Mouse (Mus musculus): ENCODE measurements around the gene Hoxd10.

The Hoxd10 gene

DNA sequence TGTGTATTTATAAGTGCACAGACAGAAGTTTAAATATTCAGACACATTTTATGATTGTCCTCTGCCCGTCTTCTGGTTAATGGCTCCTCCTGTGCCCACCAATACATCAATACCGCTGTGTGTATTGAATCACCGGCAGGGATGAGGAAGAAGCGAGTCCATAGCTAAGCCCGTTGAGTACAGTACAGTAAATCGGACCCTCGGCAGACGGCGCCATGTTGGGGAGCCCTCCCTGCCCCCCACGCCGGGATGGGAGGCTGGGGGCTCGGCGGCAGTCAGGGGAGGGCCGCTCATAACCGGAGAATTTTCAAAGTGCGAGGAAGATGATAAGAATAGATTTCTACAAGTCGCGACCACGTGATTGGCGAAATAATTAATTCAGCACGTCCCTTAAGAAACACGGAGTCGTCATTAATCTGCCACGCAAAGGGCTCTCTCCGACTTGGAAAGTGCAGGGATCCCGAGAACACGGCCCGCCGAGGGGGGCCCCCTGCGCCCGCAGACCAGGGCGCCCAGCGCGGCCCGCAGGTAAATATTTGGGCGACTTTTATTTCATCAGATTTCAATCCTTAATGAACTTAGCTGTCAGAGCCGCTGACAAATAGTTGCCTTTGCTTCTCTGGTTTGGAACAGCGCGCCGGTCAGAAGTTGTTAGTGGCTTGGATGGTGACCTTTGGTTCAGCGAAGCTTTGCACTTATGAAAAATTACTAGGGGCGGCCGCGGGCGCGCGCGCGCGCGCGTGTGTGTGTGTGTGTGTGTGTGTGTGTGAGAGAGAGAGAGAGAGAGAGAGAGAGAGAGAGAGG is 41.0 kb downstream of the Hoxd10 start:
- no peak for DNase-seq

DNA sequence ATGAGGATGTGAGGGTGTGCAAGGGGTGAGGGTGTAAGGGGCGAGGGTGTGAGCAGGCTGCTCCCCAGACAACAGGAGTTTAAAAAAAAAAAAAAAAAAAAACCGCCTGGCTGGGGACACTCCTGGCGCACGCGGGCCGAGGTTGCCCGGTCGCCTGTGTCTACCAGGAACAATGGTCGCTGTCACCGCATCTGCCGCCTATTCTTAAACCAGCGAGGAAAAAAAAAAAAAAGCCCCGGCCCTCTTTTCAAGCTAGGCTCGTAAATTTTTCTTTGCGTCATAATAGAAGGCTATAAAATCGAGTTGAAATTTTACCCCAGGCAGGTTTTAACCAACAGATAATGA is 41.6 kb downstream of the Hoxd10 start:
- DNase-seq: no peak

GRCm38 (mm10) chr2:74733765-74734164 is 42.0 kb downstream of the Hoxd10 start:
- DNase-seq: no peak

DNA sequence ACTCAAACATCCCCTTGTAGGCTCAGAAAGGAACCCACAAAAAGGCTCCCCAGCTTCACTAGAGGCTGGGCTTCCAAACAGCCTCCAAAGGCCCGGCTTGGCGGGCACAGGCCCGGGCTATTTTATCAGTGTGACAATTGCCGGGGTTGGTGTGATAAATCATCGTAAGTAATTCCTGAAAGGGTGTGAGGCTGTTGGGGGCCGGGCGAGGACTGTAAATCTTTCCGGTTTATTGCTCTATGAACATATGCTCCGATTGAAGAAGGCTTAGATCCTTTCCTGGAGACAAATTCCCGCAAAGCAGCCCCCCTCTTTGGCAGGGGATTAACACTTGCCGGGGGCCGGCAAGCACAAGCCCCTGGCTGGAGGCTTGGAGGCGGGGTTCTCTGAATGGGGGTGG is 42.7 kb downstream of the Hoxd10 start:
- DNase-seq: no peak

GRCm38 (mm10) chr2:74734996-74735811 is 43.5 kb downstream of the Hoxd10 start:
- DNase-seq: no peak

- no peak for DNase-seq
These were observed 44.3 kb downstream of the Hoxd10 start for GRCm38 (mm10) chr2:74735851-74736687.

DNA sequence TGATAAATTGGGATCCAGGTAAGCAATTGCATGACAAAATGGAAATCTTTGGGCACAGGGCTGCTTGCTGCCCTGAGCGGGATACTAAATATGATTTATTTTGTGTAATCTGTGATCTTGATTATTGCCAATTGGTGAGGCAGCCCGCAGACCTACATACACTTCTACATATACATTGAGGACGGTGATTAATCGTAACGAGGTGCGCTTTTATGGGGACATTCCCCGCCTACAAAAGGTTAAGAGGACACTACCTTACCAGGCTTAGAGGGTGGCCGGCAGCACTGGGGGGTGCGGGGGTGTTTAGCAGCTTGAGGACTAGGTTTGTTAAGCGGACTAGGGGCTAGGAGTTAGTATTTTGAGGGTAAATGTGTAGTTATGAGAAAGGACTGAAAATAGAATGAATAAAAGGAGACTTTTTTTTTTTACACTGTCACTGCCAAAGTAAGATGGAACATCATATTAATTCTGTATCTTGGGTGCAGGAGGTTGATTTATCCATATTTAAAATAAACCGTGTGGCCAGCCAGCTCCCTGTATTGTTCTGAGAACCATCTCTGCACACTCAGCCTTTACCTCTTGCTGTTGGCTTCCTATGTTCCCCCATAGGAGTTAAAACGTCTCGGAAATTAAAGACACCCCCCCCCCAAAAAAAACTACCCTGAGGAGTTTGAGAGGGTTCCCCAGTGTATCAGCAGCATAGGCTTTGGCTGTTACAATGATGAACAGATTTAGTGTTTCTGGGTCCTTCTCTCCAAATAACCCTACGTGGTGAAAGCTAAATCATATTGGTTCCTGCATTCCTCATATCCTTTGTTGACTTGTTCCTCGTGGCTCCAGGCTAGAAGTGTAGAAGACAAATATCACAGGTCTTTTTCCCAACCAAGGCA is 45.2 kb downstream of the Hoxd10 start:
- no peak for DNase-seq

DNA sequence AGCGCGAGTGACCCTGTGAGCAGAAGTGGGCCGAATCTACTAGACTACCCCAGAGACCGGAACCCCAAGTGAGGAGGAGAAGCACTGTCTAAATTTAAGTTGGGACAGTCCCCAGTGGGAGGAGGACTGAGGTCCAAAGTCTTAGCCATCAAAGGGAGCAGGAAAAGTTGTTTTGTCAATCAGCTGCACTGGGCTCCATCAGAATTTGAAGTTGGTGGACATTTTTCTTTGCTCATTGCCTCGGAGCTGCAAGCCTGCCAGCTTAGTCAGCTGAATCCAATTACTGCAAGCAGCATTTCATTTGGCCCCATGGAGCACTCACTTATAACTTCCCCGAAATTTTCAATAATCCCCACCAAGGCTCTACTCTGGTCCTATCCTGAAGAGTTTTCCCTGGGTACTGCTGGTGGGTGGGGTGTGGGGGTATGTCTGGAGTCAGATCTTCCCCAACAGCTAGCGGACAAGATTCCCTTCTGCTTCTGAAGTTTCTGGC is 45.9 kb downstream of the Hoxd10 start:
- DNase-seq: no peak

DNA sequence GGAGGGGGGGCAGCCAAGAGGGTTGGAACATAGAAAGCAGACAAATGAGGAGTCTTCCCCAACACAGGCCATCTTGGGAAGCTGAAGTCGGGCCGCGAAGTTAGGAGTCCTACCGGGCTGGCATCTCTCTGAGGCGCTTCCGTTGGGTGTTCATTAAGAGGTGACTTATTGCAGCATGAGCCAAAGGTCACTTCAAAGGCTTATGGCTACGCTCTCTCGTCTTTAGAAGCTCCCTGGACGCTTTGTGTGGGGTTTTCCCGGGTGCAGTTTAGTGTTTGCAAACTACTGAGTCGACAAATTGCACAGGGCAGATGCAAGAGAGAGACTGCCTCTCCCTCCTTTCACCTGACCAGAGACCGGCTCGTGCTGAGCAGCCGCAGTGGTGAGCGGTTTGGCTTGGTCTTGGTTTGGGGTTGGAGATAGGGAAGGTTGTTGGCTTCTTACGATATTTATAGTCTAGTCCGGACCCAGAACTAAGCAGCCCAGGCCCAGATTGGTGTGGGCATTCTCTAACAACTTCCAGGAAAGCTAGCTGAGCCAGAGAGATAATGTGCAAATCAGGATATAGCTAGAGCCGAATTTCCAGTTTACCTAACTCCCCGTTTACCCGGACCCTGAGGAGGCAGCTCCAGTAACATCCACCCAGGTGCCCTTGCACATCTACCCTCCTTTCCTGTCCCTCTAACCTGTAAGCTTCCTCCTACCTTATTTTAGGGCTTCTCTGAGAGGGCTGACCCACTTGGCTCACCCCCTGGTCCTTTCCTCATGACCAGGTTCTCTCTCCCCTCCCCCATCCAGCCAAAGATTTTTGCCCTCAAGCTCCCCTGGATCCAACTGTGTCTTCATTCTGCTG is 47.1 kb downstream of the Hoxd10 start:
- DNase-seq: no peak

GRCm38 (mm10) chr2:74739476-74739800 is 47.7 kb downstream of the Hoxd10 start:
- DNase-seq: no peak

DNA sequence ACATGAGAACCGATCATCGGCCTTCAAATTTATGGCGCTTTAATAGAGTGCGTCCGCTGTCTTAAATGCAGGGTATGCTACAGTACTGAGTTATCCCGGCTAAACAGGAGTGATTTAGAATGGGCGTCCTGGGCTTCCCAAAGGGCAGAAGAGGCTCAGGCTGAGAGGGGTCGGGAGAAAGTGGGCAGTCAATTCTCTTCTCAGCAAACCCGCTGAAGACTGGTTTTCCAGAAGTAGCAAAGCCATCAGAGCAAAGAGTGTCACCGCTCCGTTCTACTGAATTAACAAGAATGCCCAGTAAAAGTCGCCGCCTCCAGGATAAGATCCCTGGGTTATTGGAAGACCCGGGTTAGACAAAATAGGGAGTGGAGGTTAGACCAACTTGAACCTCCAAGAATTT is 48.1 kb downstream of the Hoxd10 start:
- DNase-seq: no peak

DNA sequence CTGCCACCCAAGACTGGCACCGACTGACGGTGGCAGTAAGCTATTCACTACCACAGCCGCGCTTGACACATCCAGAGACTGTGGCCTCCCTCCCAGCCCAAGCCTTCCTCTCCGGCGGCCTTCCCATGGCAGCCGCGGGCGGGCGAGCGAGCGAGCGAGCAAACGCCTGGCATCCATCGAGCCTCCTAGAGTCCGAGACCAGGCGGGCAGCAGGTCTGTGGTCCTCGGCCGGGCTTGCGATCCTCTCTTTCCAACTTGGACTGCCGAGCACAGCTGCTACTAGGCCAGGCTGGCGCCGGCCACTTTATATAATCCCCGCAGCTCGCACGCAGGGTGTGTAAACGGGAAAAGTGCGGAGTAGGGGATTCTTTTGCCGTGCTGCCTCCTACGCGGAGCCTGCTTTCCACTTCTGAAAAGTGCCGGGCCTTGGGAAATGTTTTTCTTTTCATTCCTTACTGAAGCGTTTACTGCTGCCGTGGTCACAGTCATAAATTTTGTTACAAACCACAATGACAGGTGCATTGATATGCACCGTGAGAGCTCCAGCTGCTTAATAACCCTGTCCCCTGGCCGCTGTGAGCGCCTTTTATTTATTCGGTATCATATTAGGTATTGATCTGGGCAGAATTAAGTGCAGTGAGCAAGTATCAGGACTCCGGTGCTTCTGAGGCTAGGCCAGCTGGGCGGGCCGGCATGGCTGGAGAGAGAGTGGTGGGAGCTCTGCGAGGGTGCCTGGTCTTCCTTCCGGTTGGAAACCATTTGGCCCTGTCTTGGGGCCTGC is 48.8 kb downstream of the Hoxd10 start:
- DNase-seq: no peak

DNA sequence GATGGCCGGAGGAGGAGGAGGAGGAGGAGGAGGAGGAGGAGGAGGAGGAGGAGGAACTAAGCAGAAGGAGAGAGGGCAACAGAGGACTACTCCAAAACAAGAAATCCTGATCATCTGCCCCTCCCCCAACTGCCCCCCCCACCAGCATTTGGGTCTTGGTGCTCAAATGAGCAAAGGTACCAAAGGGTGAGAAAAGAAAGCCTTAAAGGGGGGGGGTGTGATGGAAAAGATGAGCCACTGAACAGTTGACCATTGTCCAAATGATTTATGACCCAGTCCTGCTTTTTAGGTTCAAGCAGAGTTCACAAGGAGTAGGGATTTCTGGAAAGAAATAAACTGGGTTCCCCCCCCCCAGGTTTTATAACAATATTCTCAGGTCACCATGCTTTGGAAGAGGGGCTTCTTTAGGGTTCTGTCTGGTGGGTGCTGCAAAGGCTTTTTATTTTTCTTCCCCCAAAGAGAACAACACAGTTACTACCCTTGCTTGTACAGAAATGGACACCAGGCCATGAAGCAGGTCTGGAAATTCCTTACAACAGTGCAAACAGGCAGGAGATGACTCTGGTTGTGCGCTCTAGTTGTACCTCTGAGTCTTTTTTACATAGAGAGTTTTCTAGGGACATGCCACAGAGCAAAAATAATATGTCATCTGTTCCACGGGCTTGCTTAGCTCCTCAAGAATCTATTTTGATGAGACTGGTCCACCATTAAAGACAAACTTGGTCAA is 49.7 kb downstream of the Hoxd10 start:
- DNase-seq: no peak

DNA sequence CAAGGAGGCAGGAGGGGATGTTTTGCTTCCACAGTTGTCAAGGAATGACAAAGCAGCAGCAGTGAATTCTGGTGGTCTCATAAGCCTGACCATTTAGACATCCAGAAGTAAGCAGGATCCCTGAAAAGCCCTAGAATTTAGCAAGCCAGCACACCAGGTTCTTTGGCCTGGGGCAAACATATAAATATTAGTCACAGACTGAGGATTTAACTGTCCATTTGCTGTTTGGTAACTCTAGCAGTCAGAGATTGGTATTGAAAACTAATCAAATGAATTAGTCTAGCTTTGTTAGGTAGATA is 50.2 kb downstream of the Hoxd10 start:
- DNase-seq: no peak

All from liver (tissue).